Mouse (Mus musculus) bone marrow macrophage, adult 2 months (primary cell): Measurements from ENCODE around the gene Aimp2. TPM values are rescaled to one million over a fixed set of nuclear protein-coding genes. Genes with fewer than 3 reads are reported as not detected.

Source experiments
- H3K27ac ChIP-seq: 2 replicates; pipeline ENCODE4 v1.5.1; 2012; ENCODE audit warnings: low read depth, low read length; ENCODE audit not compliant: insufficient read depth
- H3K4me1 ChIP-seq: 2 replicates; pipeline ENCODE4 v1.6.1; 2012; ENCODE audit warnings: low read length; ENCODE audit not compliant: control insufficient read depth, insufficient read depth
- H3K4me3 ChIP-seq: 2 replicates; pipeline ENCODE4 v1.5.1; 2012; ENCODE audit warnings: mild to moderate bottlenecking, low read length, moderate library complexity; ENCODE audit not compliant: insufficient read depth
- CTCF ChIP-seq: IDR thresholded peaks from 2 replicates; pipeline ENCODE4 v1.5.1; 2012; ENCODE audit warnings: low read depth, mild to moderate bottlenecking, low read length, moderate library complexity
- POLR2A ChIP-seq: IDR thresholded peaks from 2 replicates; pipeline ENCODE4 v1.6.1; 2012; ENCODE audit warnings: mild to moderate bottlenecking, low read depth, low read length, borderline replicate concordance
- polyA plus RNA-seq: library from polyadenylated mRNA; stranded (reverse); fragments of >200 nt; gene quantifications from 2 replicates; pipeline ENCODE4 v1.2.4, GENCODE M21; 2012; ENCODE audit not compliant: missing spikeins, insufficient read depth, insufficient read length

The Aimp2 gene
- polyA plus RNA-seq, result 14.4 and 16.0 TPM in 2 replicates

DNA sequence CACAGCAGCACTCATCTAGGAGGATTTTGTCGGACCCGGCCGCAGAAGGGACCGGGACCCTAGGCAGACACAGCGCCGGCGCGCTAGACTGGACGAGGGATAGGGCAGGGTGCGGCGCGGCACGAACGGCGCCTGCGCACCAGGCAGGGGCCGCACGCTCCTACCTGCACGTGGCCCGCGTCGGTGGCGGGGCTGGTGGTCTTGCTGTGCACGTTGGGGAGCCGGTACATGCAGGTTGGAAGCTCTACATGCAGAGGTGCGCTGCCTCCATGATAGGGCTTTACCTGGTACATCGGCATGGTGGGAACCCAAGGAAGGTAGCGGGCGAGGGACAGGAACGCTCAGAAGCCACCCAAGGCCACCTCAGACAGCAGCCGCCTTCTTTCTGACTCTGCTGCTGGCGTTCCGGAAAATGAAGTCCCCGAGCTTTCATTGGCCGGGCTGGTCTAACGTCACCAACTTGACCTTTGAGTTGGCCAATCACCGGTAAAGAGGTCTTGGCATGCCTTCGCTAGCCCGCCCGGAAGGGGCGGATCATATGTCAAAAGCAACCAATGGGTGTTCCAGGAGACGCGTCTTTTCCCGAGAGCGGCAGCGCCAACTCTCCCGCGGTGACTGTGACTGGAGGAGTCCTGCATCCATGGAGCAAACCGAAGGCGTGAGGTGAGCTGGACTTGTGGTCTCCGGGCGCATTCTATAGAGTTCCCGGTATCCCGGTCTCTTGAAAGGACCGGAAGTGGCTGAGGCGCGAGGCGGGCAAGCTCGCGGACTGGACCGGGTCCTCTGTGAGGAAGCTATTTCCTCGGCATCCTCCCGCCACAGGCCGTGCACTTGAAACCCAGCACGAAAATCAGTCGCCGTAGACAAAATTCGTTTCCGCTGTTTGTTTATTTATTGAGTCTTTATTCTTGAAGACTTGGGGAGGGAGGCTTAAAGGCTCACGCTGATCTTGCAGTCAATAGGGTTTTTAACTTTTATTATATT is at the start of gene Aimp2, which contains the start of gene Pms2:
Gene Aimp2 (minus strand): TSS at position 431 of the 984 bp plus-strand sequence.
Gene Pms2 (plus strand): TSS at position 548 of the 984 bp plus-strand sequence.
- Histone ChIP-seq H3K4me1 (peaks cover 10% of the 10 kb centered on the region; the same call in 1 of the 2 replicates), H3K27ac (peak within 1 kb of the TSS; percentile 42), H3K4me3 (peak within 1 kb of the TSS; percentile 69)
- TF ChIP-seq POLR2A (peak; percentile 72; the same call in 1 of the 2 replicates), CTCF (no peak)

GRCm38 (mm10) chr5:143957101-143957500 is 47.5 kb upstream of the Aimp2 start:
- Histone ChIP-seq H3K27ac (no peak overlapping the region), H3K4me3 (no peak overlapping the region)
- TF ChIP-seq CTCF (no peak), POLR2A (no peak)

GRCm38 (mm10) chr5:143950016-143950415 is 40.4 kb upstream of the Aimp2 start:
- TF ChIP-seq CTCF, result no peak
- TF ChIP-seq POLR2A, result no peak
- Histone ChIP-seq H3K4me1 (no peaks in the 10 kb centered on the region), H3K27ac (no peak overlapping the region), H3K4me3 (no peak overlapping the region)

More at GRCm38 (mm10) chr5:143957101-143957500, 47.5 kb upstream of the Aimp2 start:
- H3K4me1 ChIP-seq, result no peaks in the 10 kb centered on the region

DNA sequence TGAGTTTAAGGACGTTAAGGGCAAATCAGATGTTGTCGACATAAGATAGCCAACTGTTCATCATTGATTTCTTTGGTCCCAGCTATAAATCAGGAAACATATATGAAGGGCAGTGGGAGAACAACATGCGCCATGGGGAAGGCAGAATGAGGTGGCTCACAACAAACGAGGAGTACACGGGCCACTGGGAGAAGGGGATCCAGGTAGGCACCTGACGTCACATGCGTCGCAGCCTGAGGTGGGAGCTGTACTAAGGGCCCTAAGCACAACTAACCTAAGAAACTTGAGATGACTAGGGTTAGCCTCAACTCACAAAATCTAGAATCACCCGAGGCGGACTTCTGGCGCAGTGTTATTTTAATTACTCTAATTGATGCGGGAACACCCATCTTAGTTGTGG is 38.7 kb upstream of the Aimp2 start:
- TF ChIP-seq POLR2A, result no peak
- no peak for TF ChIP-seq CTCF
- Histone ChIP-seq H3K4me3 (no peak overlapping the region), H3K27ac (no peak overlapping the region), H3K4me1 (no peaks in the 10 kb centered on the region)

GRCm38 (mm10) chr5:143943231-143944125 is 33.8 kb upstream of the Aimp2 start:
- Histone ChIP-seq H3K4me1 (no peaks in the 10 kb centered on the region), H3K4me3 (no peak overlapping the region), H3K27ac (no peak overlapping the region)
- TF ChIP-seq CTCF (no peak), POLR2A (no peak)

DNA sequence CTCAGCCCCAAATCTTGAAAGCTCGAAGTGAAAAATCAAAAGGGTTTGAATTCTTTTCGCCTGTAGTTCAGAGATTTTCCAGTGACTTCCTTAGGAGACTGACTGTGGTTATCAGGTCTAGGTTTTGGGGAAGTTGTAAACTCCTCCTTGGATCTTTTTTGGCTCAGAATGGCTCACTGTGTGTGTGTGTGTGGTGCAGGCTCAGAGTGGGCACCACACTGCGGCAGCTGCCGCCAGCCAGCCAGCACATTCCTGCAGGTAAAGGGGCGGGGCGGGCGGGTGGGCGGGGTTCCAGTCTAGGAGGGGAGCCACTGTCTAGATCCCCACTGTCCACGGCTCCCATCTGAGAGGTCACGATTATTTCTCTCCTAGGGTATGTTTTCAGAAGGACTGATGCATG is 31.9 kb upstream of the Aimp2 start:
- Histone ChIP-seq H3K4me1 (no peaks in the 10 kb centered on the region), H3K4me3 (no peak overlapping the region), H3K27ac (no peak overlapping the region)
- TF ChIP-seq CTCF, result no peak
- no peak for TF ChIP-seq POLR2A

DNA sequence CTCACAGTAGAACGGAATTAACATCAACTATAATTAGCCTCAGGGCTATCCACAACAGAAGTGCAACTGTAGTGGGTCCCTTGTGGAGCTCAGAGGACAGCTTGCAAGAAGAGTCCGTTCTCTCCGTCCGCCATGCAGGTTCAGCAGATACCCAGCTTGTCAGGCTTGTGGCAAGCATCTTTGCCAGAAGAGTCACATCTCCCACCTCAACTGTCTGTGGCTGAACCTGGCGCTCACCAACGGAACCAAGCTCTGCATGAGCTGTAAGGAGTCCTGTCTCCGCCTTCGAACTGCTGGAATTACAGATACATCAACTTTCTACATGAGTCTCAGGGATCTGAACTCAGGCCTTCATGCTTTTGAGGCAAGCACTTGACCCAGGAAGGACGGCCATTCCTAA is 26.5 kb upstream of the Aimp2 start:
- Histone ChIP-seq H3K4me1 (no peaks in the 10 kb centered on the region), H3K27ac (no peak overlapping the region), H3K4me3 (no peak overlapping the region)
- no peak for TF ChIP-seq POLR2A
- no peak for TF ChIP-seq CTCF

GRCm38 (mm10) chr5:143933875-143934274 is 24.2 kb upstream of the Aimp2 start:
- no peak for TF ChIP-seq CTCF
- no peak for TF ChIP-seq POLR2A

DNA sequence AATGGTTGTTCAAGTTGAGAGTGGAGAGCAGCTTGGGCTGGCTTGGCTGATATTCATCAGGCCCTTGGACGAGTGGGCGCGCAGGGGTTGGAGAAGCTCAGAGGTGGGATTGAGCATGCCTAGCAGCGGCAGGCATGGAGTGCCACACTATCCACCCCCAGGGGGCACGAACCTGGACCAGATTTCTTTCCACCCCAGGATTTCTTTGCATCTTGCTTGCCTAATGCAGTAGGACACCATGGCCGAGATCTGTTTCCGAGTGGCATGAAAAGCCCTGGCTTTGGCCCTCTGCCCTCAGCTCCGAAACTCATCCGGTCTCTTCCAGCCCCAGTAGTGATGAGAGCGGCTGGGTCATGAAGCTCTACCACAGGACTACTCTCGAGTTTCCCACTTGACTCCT is 23.8 kb upstream of the Aimp2 start:
- H3K4me1 ChIP-seq, result no peaks in the 10 kb centered on the region
- TF ChIP-seq CTCF, result no peak
- no peak for TF ChIP-seq POLR2A

More at GRCm38 (mm10) chr5:143933875-143934274, 24.2 kb upstream of the Aimp2 start:
- H3K4me3 ChIP-seq, result no peak overlapping the region
- no peaks in the 10 kb centered on the region for H3K4me1 ChIP-seq
- H3K27ac ChIP-seq, result no peak overlapping the region

DNA sequence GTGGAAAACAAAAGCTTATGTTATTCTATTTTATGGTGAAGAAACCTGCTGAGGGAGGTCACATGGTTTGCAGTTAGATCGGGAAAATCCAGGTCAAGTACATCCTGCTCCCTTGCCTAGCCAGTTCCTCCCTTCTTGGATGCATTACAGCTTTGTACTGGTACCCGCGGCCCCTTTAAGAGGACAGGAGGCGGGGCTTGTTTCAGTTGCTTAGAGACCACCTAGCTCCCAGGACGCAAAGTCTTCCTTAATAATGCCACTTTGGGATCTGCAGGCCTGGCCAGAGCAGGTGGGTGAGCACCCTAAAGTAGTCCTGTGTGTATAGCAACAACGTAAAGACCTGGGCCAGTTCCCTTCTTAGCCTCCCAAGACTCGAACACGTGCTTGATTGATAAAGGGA is 23.2 kb upstream of the Aimp2 start, which contains the start of gene Rsph10b:
Gene Rsph10b (plus strand): TSS at position 205 of the 400 bp plus-strand sequence.
- Histone ChIP-seq H3K4me1 (no peaks in the 10 kb centered on the region), H3K27ac (no peak within 1 kb of the TSS), H3K4me3 (no peak within 1 kb of the TSS)
- no peak for TF ChIP-seq CTCF
- no peak for TF ChIP-seq POLR2A

More for the DNA sequence above, 23.8 kb upstream of the Aimp2 start:
- Histone ChIP-seq H3K27ac (no peak overlapping the region), H3K4me3 (no peak overlapping the region)
